Mouse (Mus musculus): ENCODE measurements around the gene Foxa3.

The Foxa3 gene

GRCm38 (mm10) chr7:19001066-19001806 is 22.1 kb downstream of the Foxa3 start:
- DNase-seq (ENCODE audit: extremely low read depth, insufficient read length, low spot score) = no peak

- DNase-seq (ENCODE audit: extremely low read depth, insufficient read length, low spot score) = no peak
Observed at GRCm38 (mm10) chr7:19000421-19000820, 22.9 kb downstream of the Foxa3 start.

GRCm38 (mm10) chr7:18998835-18999234 is 24.5 kb downstream of the Foxa3 start:
- DNase-seq (ENCODE audit: extremely low read depth, insufficient read length, low spot score) = no peak

GRCm38 (mm10) chr7:18993036-18993435 is 30.3 kb downstream of the Foxa3 start:
- no peak for DNase-seq (ENCODE audit: extremely low read depth, insufficient read length, low spot score)

- DNase-seq (ENCODE audit: extremely low read depth, insufficient read length, low spot score) = no peak
Observed at GRCm38 (mm10) chr7:18992294-18992675, 31.1 kb downstream of the Foxa3 start.

- peak; percentile 29 for DNase-seq (ENCODE audit: extremely low read depth, insufficient read length, low spot score)
Observed at GRCm38 (mm10) chr7:18991660-18992293, 31.6 kb downstream of the Foxa3 start.

GRCm38 (mm10) chr7:18990601-18991295 is 32.6 kb downstream of the Foxa3 start, which contains the start of gene Mypop:
Gene Mypop (plus strand): TSS chr7:18991245.
- DNase-seq (ENCODE audit: extremely low read depth, insufficient read length, low spot score) = peak; percentile 94

GRCm38 (mm10) chr7:18989995-18990394 is 33.3 kb downstream of the Foxa3 start:
- no peak for DNase-seq (ENCODE audit: extremely low read depth, insufficient read length, low spot score)

GRCm38 (mm10) chr7:18988780-18989179 is 34.6 kb downstream of the Foxa3 start:
- no peak for DNase-seq (ENCODE audit: extremely low read depth, insufficient read length, low spot score)

- no peak for DNase-seq (ENCODE audit: extremely low read depth, insufficient read length, low spot score)
Observed at GRCm38 (mm10) chr7:18987747-18988146, 35.6 kb downstream of the Foxa3 start.

- no peak for DNase-seq (ENCODE audit: extremely low read depth, insufficient read length, low spot score)
Observed at GRCm38 (mm10) chr7:18987100-18987499, 36.2 kb downstream of the Foxa3 start, which contains the start of gene Nanos2. Gene Nanos2 (plus strand): TSS chr7:18987400.

GRCm38 (mm10) chr7:18986503-18986902 is 36.8 kb downstream of the Foxa3 start:
- no peak for DNase-seq (ENCODE audit: extremely low read depth, insufficient read length, low spot score)

GRCm38 (mm10) chr7:18978381-18978780 is 45.0 kb downstream of the Foxa3 start:
- no peak for DNase-seq (ENCODE audit: extremely low read depth, insufficient read length, low spot score)

- DNase-seq (ENCODE audit: extremely low read depth, insufficient read length, low spot score) = no peak
Observed at GRCm38 (mm10) chr7:18970956-18971355, 52.4 kb downstream of the Foxa3 start.

- no peak for DNase-seq (ENCODE audit: extremely low read depth, insufficient read length, low spot score)
Observed at GRCm38 (mm10) chr7:18967603-18968002, 55.7 kb downstream of the Foxa3 start.

- no peak for DNase-seq (ENCODE audit: extremely low read depth, insufficient read length, low spot score)
Observed at GRCm38 (mm10) chr7:18965312-18965711, 58.0 kb downstream of the Foxa3 start.

- DNase-seq (ENCODE audit: extremely low read depth, insufficient read length, low spot score) = no peak
Observed at GRCm38 (mm10) chr7:18963294-18963843, 60.0 kb downstream of the Foxa3 start.

Data from 3134 (cell line).